ENCODE assay signal across 11 mouse cellular contexts in genomic region chr4:148771409-148771929, GRCm38 (mm10). TPM values are rescaled to one million over a fixed set of nuclear protein-coding genes. Genes with fewer than 3 reads are reported as not detected.
DNase-seq lines count a peak whose midpoint lies in the region; ATAC-seq and TF ChIP-seq lines count a peak whose summit lies in the region.
"Had no signal": no experiment of that assay in that cellular context is flagged by ENCODE, and none has a peak within 500 bp of the region (broad histone marks: within the 10 kb centered on the region; RNA-seq: fewer than 3 reads in every experiment).

No protein-coding gene starts in this region.

- TF ChIP-seq CTCF in layer of hippocampus, adult 2 months (conservative IDR thresholded peaks at IDR 0.05), result peak; percentile 32
- peak; percentile 44 for TF ChIP-seq CTCF in intestine, postnatal 0 days (IDR thresholded peaks at IDR 0.05; ENCODE audit: low read depth)

- H3K4me3 ChIP-seq in layer of hippocampus, adult 2 months, result no peak overlapping the region
- H3K4me3 ChIP-seq in forebrain, embryonic 11.5 days (ENCODE audit: low read depth, low read length), result peak overlapping the region; percentile 3; the same call in 1 of the 2 replicates
- H3K4me3 ChIP-seq in intestine, postnatal 0 days (ENCODE audit: low read depth, low read length), result no peak overlapping the region
- H3K4me3 ChIP-seq in neural tube, embryonic 15.5 days (replicated peaks), result peak overlapping the region; percentile 7
- H3K4me3 ChIP-seq in liver, embryonic 12.5 days, result no peak overlapping the region

- H3K4me1 ChIP-seq in forebrain, embryonic 11.5 days (replicated peaks; ENCODE audit: control insufficient read depth, insufficient read depth, low read length), result peaks cover 18% of the 10 kb centered on the region
- no peaks in the 10 kb centered on the region for H3K4me1 ChIP-seq in intestine, postnatal 0 days (replicated peaks; ENCODE audit: control insufficient read depth, insufficient read depth, low read length)
- peaks cover 32% of the 10 kb centered on the region for H3K4me1 ChIP-seq in neural tube, embryonic 15.5 days
- H3K4me1 ChIP-seq in liver, embryonic 12.5 days, result no peaks in the 10 kb centered on the region

- peaks cover 12% of the 10 kb centered on the region for H3K27me3 ChIP-seq in forebrain, embryonic 11.5 days (ENCODE audit: control insufficient read depth, insufficient read depth, low read length)
- peaks cover 44% of the 10 kb centered on the region for H3K27me3 ChIP-seq in intestine, postnatal 0 days (replicated peaks; ENCODE audit: control insufficient read depth, insufficient read depth, low read length)
- peaks cover 37% of the 10 kb centered on the region for H3K27me3 ChIP-seq in neural tube, embryonic 15.5 days (replicated peaks)
- H3K27me3 ChIP-seq in liver, embryonic 12.5 days (replicated peaks), result peaks cover 84% of the 10 kb centered on the region

- H3K4me2 ChIP-seq in forebrain, embryonic 11.5 days (ENCODE audit: low read depth, low read length, severe bottlenecking), result peak overlapping the region; percentile 40; the same call in 1 of the 2 replicates
- no peak overlapping the region for H3K4me2 ChIP-seq in intestine, postnatal 0 days (replicated peaks; ENCODE audit: low read depth)
- H3K4me2 ChIP-seq in neural tube, embryonic 15.5 days, result peak overlapping the region; percentile 44
- no peak overlapping the region for H3K4me2 ChIP-seq in liver, embryonic 12.5 days

- peak; percentile 40 for ATAC-seq in forebrain, embryonic 11.5 days (replicated peaks; ENCODE audit: low FRiP score)
- ATAC-seq in intestine, postnatal 0 days, result no peak
- no peak for ATAC-seq in neural tube, embryonic 15.5 days (ENCODE audit: low FRiP score)
- ATAC-seq in liver, embryonic 12.5 days, result no peak

- H3K27ac ChIP-seq in layer of hippocampus, adult 2 months, result no peak overlapping the region
- no peak overlapping the region for H3K27ac ChIP-seq in forebrain, embryonic 11.5 days (ENCODE audit: low read depth, low read length)
- H3K27ac ChIP-seq in intestine, postnatal 0 days (ENCODE audit: low read depth, low read length), result no peak overlapping the region
- H3K27ac ChIP-seq in neural tube, embryonic 15.5 days (replicated peaks), result no peak overlapping the region
- H3K27ac ChIP-seq in liver, embryonic 12.5 days, result no peak overlapping the region

- WGBS in forebrain, embryonic 11.5 days, result 3% methylated on average over 14 of the region's 14 CpGs
- 17% methylated on average over 14 of the region's 14 CpGs for WGBS in intestine, postnatal 0 days
- under 1% methylated on average over 14 of the region's 14 CpGs for WGBS in neural tube, embryonic 15.5 days
- 13% methylated on average over 14 of the region's 14 CpGs for WGBS in liver, embryonic 12.5 days (ENCODE audit: insufficient replicate concordance)

- H3K36me3 ChIP-seq in forebrain, embryonic 11.5 days (ENCODE audit: control insufficient read depth, insufficient read depth, low read length), result no peaks in the 10 kb centered on the region
- no peaks in the 10 kb centered on the region for H3K36me3 ChIP-seq in intestine, postnatal 0 days (ENCODE audit: control insufficient read depth, insufficient read depth)
- H3K36me3 ChIP-seq in neural tube, embryonic 15.5 days, result no peaks in the 10 kb centered on the region
- no peaks in the 10 kb centered on the region for H3K36me3 ChIP-seq in liver, embryonic 12.5 days
- H3K36me3 ChIP-seq: G1E had no signal

- peak overlapping the region; percentile 33 for H3K9ac ChIP-seq in forebrain, embryonic 11.5 days (ENCODE audit: low read length)
- H3K9ac ChIP-seq in intestine, postnatal 0 days (ENCODE audit: low read depth, low read length), result no peak overlapping the region
- no peak overlapping the region for H3K9ac ChIP-seq in neural tube, embryonic 15.5 days (replicated peaks)
- no peak overlapping the region for H3K9ac ChIP-seq in liver, embryonic 12.5 days

- no peak for DNase-seq in layer of hippocampus, adult 2 months (ENCODE audit: low spot score in 2 of 2)
- no peak for DNase-seq in layer of hippocampus, adult 8-10 months (ENCODE audit: low spot score in 2 of 2)
- DNase-seq in forebrain, embryonic 11.5 days (ENCODE audit: low spot score), result no peak
- no peak for DNase-seq in spleen, postnatal 36 days (ENCODE audit: low spot score in 2 of 2)
- DNase-seq in thymus, postnatal 10 days (ENCODE audit: low spot score in 2 of 2), result no peak
- DNase-seq: adrenal gland, postnatal 25 days; cerebellum, postnatal 14 days had no signal

- H3K9me3 ChIP-seq in forebrain, embryonic 11.5 days (ENCODE audit: control insufficient read depth, low read length), result no peaks in the 10 kb centered on the region
- H3K9me3 ChIP-seq in intestine, postnatal 0 days (ENCODE audit: control insufficient read depth), result no peaks in the 10 kb centered on the region
- H3K9me3 ChIP-seq in neural tube, embryonic 15.5 days (replicated peaks), result no peaks in the 10 kb centered on the region
- no peaks in the 10 kb centered on the region for H3K9me3 ChIP-seq in liver, embryonic 12.5 days (replicated peaks)
- H3K9me3 ChIP-seq: G1E had no signal

RNA-seq across cellular contexts. Expression of gene Casz1, which starts 32.8 kb away (rescaled TPM):
- under 1 TPM; 0.34 to 0.56 TPM for total RNA-seq in layer of hippocampus, adult 2 months (2021)
- total RNA-seq in layer of hippocampus, adult 8-10 months (2022), result under 1 TPM; 0.61 to 0.80 (median 0.63) TPM
- 3.4 and 3.6 TPM in 2 replicates for polyA plus RNA-seq in forebrain, embryonic 11.5 days (2014; fragmentation: Nextera tagmentation; extraction: Ambion mirVana)
- polyA plus RNA-seq in intestine, postnatal 0 days (2015; fragmentation: Nextera tagmentation; extraction: Ambion mirVana), result 5.6 and 6.6 TPM in 2 replicates
- 11.0 and 12.3 TPM in 2 replicates for polyA plus RNA-seq in neural tube, embryonic 15.5 days (2015; fragmentation: Nextera tagmentation; extraction: Ambion mirVana)
- 0.50 and 0.60 TPM in 2 replicates for polyA plus RNA-seq in liver, embryonic 12.5 days (2016; fragmentation: Nextera tagmentation; extraction: Ambion mirVana)

Comparison
In these comparisons a context has a peak if more than half of its experiments do, and no peak if none do; other contexts are left out.
1. H3K4me3 ChIP-seq: peak in forebrain, embryonic 11.5 days (single experiment) and neural tube, embryonic 15.5 days (single experiment); none in layer of hippocampus, adult 2 months (single experiment), intestine, postnatal 0 days (single experiment) and liver, embryonic 12.5 days (single experiment).
2. H3K4me2 ChIP-seq: peak in forebrain, embryonic 11.5 days (single experiment) and neural tube, embryonic 15.5 days (single experiment); none in intestine, postnatal 0 days (single experiment) and liver, embryonic 12.5 days (single experiment).